Mouse (Mus musculus): Measurements from ENCODE around the gene Rnf17.

DNA sequence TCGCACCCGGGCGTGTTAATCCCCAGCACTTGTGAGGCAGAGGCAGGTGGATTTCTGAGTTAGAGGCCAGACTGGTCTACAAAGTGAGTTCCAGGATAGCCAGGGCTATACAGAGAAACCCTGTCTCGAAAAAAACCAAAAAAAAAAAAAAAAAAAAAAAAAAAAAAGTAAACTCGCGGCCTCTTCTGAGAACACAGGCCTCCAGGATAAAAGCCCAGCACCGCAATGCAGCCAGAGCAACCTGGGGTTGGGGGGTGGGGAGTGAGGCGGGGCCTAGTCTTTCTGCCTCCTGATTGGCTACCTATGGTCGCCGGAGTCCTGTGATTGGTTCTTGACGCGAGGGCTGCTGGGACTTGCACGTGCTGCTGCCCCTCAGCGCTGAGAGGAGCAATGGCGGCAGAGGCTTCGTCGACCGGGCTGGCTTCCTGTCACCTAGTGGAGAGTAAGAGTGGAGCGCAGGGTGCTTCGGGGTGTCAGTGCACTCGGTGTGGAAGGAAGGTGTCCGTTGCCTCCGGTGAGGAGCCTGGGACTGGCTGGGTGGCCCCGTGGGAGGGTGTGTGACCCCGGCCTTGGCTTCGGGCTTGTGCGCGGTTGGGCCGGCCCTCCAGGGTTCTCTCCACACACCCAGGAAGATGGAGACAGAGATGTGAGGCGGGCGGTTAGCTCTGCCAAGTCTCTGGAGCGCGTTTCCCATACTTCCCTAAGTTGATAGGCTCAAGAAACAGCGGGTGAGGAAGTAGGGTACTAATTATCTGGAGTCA, at the start of gene Rnf17:
- TF ChIP-seq POLR2A (IDR thresholded peaks at IDR 0.05; ENCODE audit: borderline replicate concordance, insufficient read depth, low read length), result no peak
- TF ChIP-seq CTCF (IDR thresholded peaks at IDR 0.05; ENCODE audit: borderline replicate concordance, insufficient read depth, low read depth, low read length), result no peak
